Mouse (Mus musculus) frontal cortex, postnatal 25 days (tissue): Measurements from ENCODE around the gene Slc35c2.

Experiments
- DNase-seq, 2 experiments: peaks; one replicate each; pipeline ENCODE4 v3.0.0; 2022; ENCODE audit warnings: low spot score in 2 of 2

The Slc35c2 gene

DNA sequence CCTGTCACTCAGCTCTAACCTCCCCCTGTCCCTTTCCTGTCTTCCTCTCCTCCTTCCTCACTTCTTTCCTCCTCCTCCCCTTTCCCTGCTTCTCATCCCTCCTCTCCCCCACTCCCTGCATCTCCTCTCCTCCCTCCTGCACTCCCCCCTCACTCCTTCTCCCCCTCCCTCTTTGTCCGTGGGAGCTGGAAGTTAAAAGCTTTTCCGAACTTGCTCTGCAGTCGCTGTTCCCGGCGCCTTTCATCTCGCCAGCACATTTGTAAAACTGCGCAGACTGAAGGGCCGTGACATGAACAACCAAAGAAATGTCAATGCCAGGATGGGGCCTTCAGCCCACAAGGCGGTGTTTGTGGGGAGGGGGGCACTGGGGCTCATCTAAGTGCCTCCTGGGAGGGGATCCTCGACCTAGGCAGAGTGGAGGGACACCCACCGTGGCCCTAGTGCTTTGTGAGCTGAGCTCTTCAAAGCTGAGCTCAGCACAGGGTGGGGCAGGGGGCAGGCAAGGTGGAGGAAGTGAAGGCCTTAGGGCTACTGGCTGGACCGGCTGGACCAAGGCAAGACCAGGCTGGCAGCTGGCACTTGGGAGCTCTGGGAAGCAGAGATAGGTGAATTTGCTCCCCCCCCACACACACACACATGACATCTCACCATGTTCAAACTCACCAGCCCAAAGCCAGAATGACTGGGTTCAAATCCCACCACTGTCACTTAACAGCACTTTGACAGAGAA, 49.1 kb downstream of the Slc35c2 start:
- DNase-seq: no peak

DNA sequence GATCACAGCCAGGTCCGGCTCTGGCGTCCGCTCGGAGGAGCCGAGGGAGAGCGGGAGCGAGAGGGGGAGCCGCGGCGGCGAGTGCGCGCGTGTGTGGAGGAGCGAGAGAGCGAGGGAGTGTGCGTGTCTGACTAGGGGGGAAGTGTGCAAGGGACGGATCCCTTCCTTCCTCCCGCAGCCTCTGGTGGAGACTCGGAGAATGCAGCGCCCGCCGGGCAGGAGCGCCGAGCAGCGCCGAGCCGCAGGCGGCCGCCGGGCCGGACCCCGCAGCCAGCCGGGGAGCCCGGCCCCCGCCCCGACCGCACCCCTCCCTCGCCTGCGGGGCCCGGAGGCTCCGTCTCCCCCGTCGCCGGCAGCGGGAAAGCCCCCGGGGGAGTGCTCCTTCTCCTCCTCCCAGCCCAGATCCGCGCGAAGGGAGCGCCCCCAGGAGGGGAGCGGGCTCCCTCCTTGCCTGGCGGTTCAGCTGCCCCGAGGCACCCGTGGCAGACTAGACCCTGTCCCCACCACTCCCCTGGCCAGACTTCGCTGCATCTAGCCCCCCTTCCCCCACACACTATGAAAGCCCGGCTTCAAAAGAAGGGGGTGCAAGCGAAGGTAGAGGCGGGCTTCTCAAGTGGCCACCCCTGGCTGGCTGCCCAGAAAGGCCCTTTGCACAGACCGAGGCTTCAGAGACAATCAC, 52.9 kb downstream of the Slc35c2 start, which contains the start of gene Cdh22:
Gene Cdh22 (minus strand): TSS at position 241 of the 679 bp plus-strand sequence.
- peak; percentile 49 to 55 for DNase-seq

DNA sequence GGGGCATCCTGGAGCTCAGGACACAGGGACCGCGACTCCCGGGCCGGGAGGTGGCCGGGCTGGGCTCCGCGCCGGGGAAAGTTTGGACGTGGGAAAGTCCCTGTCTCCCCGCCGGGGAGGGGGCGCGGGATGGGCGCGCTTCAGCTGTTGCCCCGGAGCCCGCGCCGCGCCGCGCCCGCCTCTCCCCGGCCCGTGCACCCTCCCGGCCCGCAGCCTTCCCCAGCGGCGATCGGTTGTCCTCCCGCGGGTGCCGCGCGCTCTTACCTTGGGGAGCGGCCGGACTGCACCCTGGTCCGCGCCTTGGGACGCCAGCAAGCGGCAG, 53.4 kb downstream of the Slc35c2 start:
- no peak for DNase-seq

DNA sequence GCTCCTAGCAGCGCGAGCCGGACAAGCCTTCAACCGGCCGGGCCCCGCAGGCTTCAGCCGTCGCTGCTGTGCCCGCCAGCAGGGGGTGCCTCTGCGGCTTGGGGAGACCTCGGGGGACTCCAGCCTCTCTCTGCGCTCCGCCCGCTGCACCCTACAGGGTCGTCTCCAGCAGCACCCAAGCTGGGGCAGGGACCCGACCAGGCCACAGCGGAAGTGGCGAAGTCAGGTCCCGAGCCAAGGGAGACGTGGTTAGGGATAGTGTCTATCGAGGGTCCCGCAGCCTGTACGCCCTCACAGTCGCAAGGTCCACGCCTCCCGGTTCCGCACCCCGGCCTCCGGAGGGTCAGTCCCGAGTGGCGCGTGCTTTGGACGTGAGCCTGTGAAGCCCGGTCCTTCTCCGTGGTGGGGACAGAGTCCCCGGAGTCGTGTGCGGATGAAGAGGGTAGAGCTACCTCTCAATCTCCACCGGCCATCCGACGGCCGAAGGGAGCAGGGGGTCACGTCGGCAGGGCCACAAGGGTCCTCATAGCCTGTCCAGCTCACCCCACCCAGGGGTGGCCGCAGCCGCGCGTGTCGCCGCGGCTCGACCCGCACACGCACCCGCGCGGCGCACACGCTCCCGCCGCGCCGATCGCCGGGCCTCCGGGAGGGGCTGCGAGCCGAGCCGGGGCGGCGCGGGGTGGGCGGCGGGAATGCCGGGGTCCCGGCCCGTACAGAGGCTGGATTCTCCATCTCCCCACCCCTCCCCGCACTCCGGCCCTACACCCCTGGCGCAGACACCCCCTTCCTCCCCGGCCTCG, 54.0 kb downstream of the Slc35c2 start:
- peak; percentile 28 to 40 for DNase-seq

DNA sequence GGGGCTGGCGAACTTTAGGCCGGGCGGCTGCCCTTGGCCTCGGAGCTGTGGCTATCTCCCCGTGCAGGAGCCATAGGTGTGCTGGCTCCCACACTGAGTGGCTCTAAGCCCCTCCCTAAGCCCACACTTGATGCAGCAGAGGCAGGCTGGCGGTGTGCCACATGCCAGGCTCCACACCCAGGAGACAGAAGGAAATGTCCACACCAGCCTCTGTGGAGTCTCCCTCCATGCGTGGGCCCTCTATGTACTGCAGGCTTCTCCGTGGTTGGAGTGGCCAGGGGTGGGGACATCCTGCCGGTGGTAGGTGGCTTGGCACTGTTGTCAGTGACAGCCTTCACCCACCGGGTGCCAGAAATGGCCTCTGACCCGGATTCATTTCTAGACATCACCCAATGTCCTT, 58.6 kb downstream of the Slc35c2 start:
- DNase-seq: no peak
